Mouse (Mus musculus) kidney, postnatal 0 days (tissue): ENCODE measurements around the gene Cspg5. TPM values are rescaled to one million over a fixed set of nuclear protein-coding genes. Genes with fewer than 3 reads are reported as not detected.

Source experiments
- ATAC-seq: fragments of 200-750 bp; cut with Nextera tagmentation; replicated peaks from 2 replicates; pipeline ENCODE4 v1.8.0; 2017; ENCODE audit warnings: low read depth, moderate number of reproducible peaks, moderate TSS enrichment, moderate library complexity; ENCODE audit not compliant: low FRiP score
- DNase-seq: peaks from one replicate; pipeline ENCODE4 v3.0.0-alpha.2; 2016; ENCODE audit warnings: low spot score
- H3K27ac ChIP-seq: fragments of 300-500 bp; sonication (generic); 2 replicates; pipeline ENCODE4 v1.5.1; 2014; ENCODE audit warnings: mild to moderate bottlenecking
- H3K27me3 ChIP-seq: fragments of 300-500 bp; sonication (generic); 2 replicates; pipeline ENCODE4 v1.6.1; 2014; ENCODE audit warnings: low read length, mixed read lengths; ENCODE audit not compliant: insufficient read depth
- H3K36me3 ChIP-seq: fragments of 300-500 bp; sonication (generic); 2 replicates; pipeline ENCODE4 v1.6.1; 2014; ENCODE audit warnings: low read length, mixed read lengths; ENCODE audit not compliant: insufficient read depth
- H3K4me1 ChIP-seq: fragments of 300-500 bp; sonication (generic); replicated peaks from 2 replicates; pipeline ENCODE4 v1.6.1; 2014; ENCODE audit warnings: antibody characterized with exemption, low read length, mixed read lengths; ENCODE audit not compliant: insufficient read depth
- H3K4me2 ChIP-seq: fragments of 300-500 bp; sonication (generic); 2 replicates; pipeline ENCODE4 v1.6.1; 2014; ENCODE audit warnings: mild to moderate bottlenecking, low read length, moderate library complexity, mixed read lengths
- H3K4me3 ChIP-seq: fragments of 300-500 bp; sonication (generic); replicated peaks from 2 replicates; pipeline ENCODE4 v1.5.1; 2014; ENCODE audit warnings: low read depth, low read length
- H3K9ac ChIP-seq: fragments of 300-500 bp; sonication (generic); 2 replicates; pipeline ENCODE4 v1.6.1; 2014; ENCODE audit warnings: low read depth, low read length
- H3K9me3 ChIP-seq: fragments of 300-500 bp; sonication (generic); replicated peaks from 2 replicates; pipeline ENCODE4 v1.6.1; 2016; ENCODE audit warnings: low read length, inconsistent platforms, mixed read lengths
- CTCF ChIP-seq: IDR thresholded peaks from 2 replicates; pipeline ENCODE4 v1.5.1; 2016; ENCODE audit warnings: antibody characterized with exemption, low read depth, mild to moderate bottlenecking, moderate library complexity
- WGBS: fragments of 180-500 bp; shearing (Covaris S2); extraction: QIAGEN DNeasy Blood & Tissue Kit; methylation state at CpG from one replicate; pipeline ENCODE4 v1.1.7; 2014; 5-methylcytosine and 5-hydroxymethylcytosine counted together
- microRNA-seq: library from miRNA; unstranded; fragments of <30 nt; microRNA quantifications from one replicate; pipeline ENCODE4, GENCODE M21; 2016
- polyA plus RNA-seq: library from polyadenylated mRNA; unstranded; fragments of >200 nt; fragmentation: Nextera tagmentation; extraction: Ambion mirVana; gene quantifications from 2 replicates; pipeline ENCODE4 v1.2.1, GENCODE M21; 2015

Gene Cspg5
- polyA plus RNA-seq, 1 experiment from 2014 or later, result 2.8 TPM

GRCm38 (mm10) chr9:110304516-110304915 is 60.9 kb downstream of the Cspg5 start:
- Histone ChIP-seq H3K27ac (peak overlapping the region; percentile 95), H3K9ac (peak overlapping the region; percentile 63), H3K27me3 (no peaks in the 10 kb centered on the region), H3K9me3 (no peaks in the 10 kb centered on the region), H3K4me1 (peaks cover 7% of the 10 kb centered on the region), H3K4me3 (peak overlapping the region; percentile 51), H3K36me3 (no peaks in the 10 kb centered on the region), H3K4me2 (peak overlapping the region; percentile 66)
- 5% methylated on average over 4 of the region's 4 CpGs for WGBS
- DNase-seq (peak; percentile 71), ATAC-seq (peak; percentile 23; the same call in 1 of the 2 replicates)
- TF ChIP-seq CTCF, result peak; percentile 63

- Histone ChIP-seq H3K27ac (peak within 1 kb of the TSS; percentile 95), H3K27me3 (no peaks in the 10 kb centered on the region), H3K9me3 (no peaks in the 10 kb centered on the region), H3K4me1 (peaks cover 7% of the 10 kb centered on the region), H3K36me3 (0 out of 2 replicates have a peak, but pooled peaks cover 3% of the 10 kb centered on the region), H3K4me2 (peak within 1 kb of the TSS; percentile 66), H3K4me3 (peak within 1 kb of the TSS; percentile 51), H3K9ac (peak within 1 kb of the TSS; percentile 63)
- DNase-seq (peak; percentile 97), ATAC-seq (peak; percentile 97)
- under 1% methylated on average over 46 of the region's 46 CpGs for WGBS
- TF ChIP-seq CTCF, result peak; percentile 2; the same call in 1 of the 2 replicates
These were observed 61.5 kb downstream of the Cspg5 start, which contains the start of gene Elp6 for GRCm38 (mm10) chr9:110304969-110305651. Gene Elp6 (plus strand): TSS chr9:110305173.

- Histone ChIP-seq H3K4me3 (no peak overlapping the region), H3K9me3 (no peaks in the 10 kb centered on the region), H3K9ac (no peak overlapping the region), H3K36me3 (0 out of 2 replicates have a peak, but pooled peaks cover 10% of the 10 kb centered on the region), H3K27me3 (no peaks in the 10 kb centered on the region), H3K4me1 (peaks cover 7% of the 10 kb centered on the region), H3K27ac (no peak overlapping the region), H3K4me2 (no peak overlapping the region)
- no peak for DNase-seq
- 92% methylated on average over 5 of the region's 5 CpGs for WGBS
- no peak for TF ChIP-seq CTCF
- ATAC-seq, result no peak
These were observed 62.8 kb downstream of the Cspg5 start for GRCm38 (mm10) chr9:110306371-110306770.

Small RNA genes lying within 50 kb of the gene (microRNA-seq; reads per million reads assigned to microRNA genes)
- 15.6 reads per million, percentile 30 among the genes with 10 or more reads in this experiment for gene Mir6236

Other genes starting within 250 kb of the Cspg5 start
- gene Smarcc1, start 126.1 kb upstream of the Cspg5 start, polyA plus RNA-seq, result 58.1 and 63.8 TPM in 2 replicates
- 86.5 and 88.9 TPM in 2 replicates for gene Dhx30, start 126.0 kb upstream of the Cspg5 start, polyA plus RNA-seq
- 15.7 and 17.8 TPM in 2 replicates for gene Elp6, start 61.4 kb downstream of the Cspg5 start, polyA plus RNA-seq
- 32.1 and 33.4 TPM in 2 replicates for gene Scap, start 89.5 kb downstream of the Cspg5 start, polyA plus RNA-seq
- 11.7 and 11.8 TPM in 2 replicates for gene Ptpn23, start 164.4 kb downstream of the Cspg5 start, polyA plus RNA-seq
- 3.0 and 3.9 TPM in 2 replicates for gene Ngp, start 176.0 kb downstream of the Cspg5 start, polyA plus RNA-seq
- 5.6 and 5.8 TPM in 2 replicates for gene Klhl18, start 232.9 kb downstream of the Cspg5 start, polyA plus RNA-seq
- 1.2 and 1.5 TPM in 2 replicates for gene Kif9, start 233.2 kb downstream of the Cspg5 start, polyA plus RNA-seq